Mouse (Mus musculus): ENCODE data around the gene Kctd5.

GRCm38 (mm10) chr17:24015727-24016126 is 57.6 kb downstream of the Kctd5 start:
- TF ChIP-seq CTCF (IDR thresholded peaks at IDR 0.05) (peak; percentile 67), EP300 (IDR thresholded peaks at IDR 0.05) (no peak)

Measured in lung, postnatal 0 days (tissue).